Comparison of ENCODE assay signal across 8 mouse cellular contexts in the genomic region with DNA sequence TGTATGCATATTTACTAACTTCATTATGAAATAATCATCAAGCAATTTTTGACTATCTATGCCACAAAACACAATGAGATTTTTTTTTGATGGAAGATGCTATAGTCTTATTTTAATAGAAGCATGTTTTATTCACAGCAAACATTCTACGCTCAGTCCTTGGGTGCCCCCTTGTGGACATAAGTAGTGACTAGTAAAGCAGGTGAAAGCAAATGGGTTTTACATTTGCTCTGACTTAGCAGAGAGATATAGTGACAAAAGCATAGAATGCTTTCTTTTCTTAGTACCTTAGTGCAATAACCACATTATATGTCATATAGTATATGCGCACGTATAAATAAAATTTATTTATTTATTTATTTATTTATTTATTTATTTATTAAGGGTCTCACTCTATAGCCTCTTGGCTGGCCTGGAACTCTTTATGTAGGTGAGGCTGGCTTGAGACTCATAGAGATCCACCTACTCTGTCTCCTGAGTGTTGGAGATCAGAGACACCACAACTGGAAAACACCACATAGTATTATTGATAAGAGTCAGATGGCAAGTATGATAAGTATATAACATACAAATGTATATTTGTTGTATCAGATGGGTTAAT.
DNase-seq lines count a peak whose midpoint lies in the region; ATAC-seq and TF ChIP-seq lines count a peak whose summit lies in the region.

No protein-coding gene starts in this region.

- no peaks in the 10 kb centered on the region for H3K36me3 ChIP-seq in C2C12 (ENCODE audit: control insufficient read depth, insufficient read depth)
- no peaks in the 10 kb centered on the region for H3K36me3 ChIP-seq in liver, embryonic 14.5 days (replicated peaks; ENCODE audit: control insufficient read depth, insufficient read depth, low read depth)

- no peaks in the 10 kb centered on the region for H3K79me3 ChIP-seq in C2C12 (ENCODE audit: low read depth)

- no peaks in the 10 kb centered on the region for H3K27me3 ChIP-seq in C2C12 (ENCODE audit: control insufficient read depth, insufficient read depth, insufficient read length)
- no peaks in the 10 kb centered on the region for H3K27me3 ChIP-seq in liver, embryonic 14.5 days (ENCODE audit: control insufficient read depth, insufficient read depth, low read length)

- no peak for ATAC-seq in liver, embryonic 14.5 days (ENCODE audit: insufficient read depth)
- ATAC-seq in monocyte, adult 5-6 weeks (replicated peaks; ENCODE audit: insufficient number of reproducible peaks, low FRiP score, low TSS enrichment, poor library complexity, severe bottlenecking) = no peak

- H3K4me2 ChIP-seq in liver, embryonic 14.5 days (ENCODE audit: low read depth) = no peak overlapping the region

- peak; percentile 57 to 90 for DNase-seq in adrenal gland, adult (ENCODE audit: inconsistent age in 2 of 2, low spot score in 1 of 2)
- DNase-seq in embryo, embryonic 9.5 days (ENCODE audit: extremely low spot score) = peak; percentile 52
- peak; percentile 64 to 72 for DNase-seq in heart, postnatal 36 days
- peak; percentile 82 for DNase-seq in kidney, postnatal 4 days
- peak; percentile 10 to 16 (median 11) for DNase-seq in liver, embryonic 14.5 days (ENCODE audit: low read depth in 3 of 3, low spot score in 3 of 3)
- DNase-seq in ovary, postnatal 36 days (ENCODE audit: low spot score) = peak; percentile 37

- H3K27ac ChIP-seq in liver, embryonic 14.5 days = no peak overlapping the region

- no peak for TF ChIP-seq EP300 in liver, embryonic 14.5 days (IDR thresholded peaks at IDR 0.05; ENCODE audit: low read depth)

- intact Hi-C loops in heart, postnatal 36 days (cut with DNase I) = loop anchor here (1.0 to 2.0 kb wide), 2 partner anchors 324 to 675 kb away; no protein-coding TSS in a partner anchor

- H3K4me1 ChIP-seq in liver, embryonic 14.5 days (replicated peaks; ENCODE audit: control insufficient read depth in 2 of 2, insufficient read depth in 2 of 2, low read length in 1 of 2) = no peaks in the 10 kb centered on the region

- WGBS in liver, embryonic 14.5 days (ENCODE audit: insufficient replicate concordance) = 21% methylated on average over 3 of the region's 3 CpGs

- H3ac ChIP-seq in C2C12 (ENCODE audit: control insufficient read depth, insufficient read length, low read depth) = no peak overlapping the region

- no peak overlapping the region for H3K4me3 ChIP-seq in C2C12 (ENCODE audit: insufficient read depth, poor library complexity, severe bottlenecking)
- H3K4me3 ChIP-seq in liver, embryonic 14.5 days (ENCODE audit: insufficient read depth in 1 of 2, low read depth in 2 of 2, low read length in 2 of 2) = no peak overlapping the region

- peak; percentile 10 for TF ChIP-seq CTCF in C2C12 (IDR thresholded peaks at IDR 0.05; ENCODE audit: control insufficient read depth, insufficient read depth, insufficient read length)
- TF ChIP-seq CTCF in liver, embryonic 14.5 days (IDR thresholded peaks at IDR 0.05; ENCODE audit: low read depth) = peak; percentile 57; the same call in 1 of the 2 replicates

- H3K79me2 ChIP-seq in C2C12 (ENCODE audit: control insufficient read depth, insufficient read depth) = no peaks in the 10 kb centered on the region

- H3K9me3 ChIP-seq in liver, embryonic 14.5 days (ENCODE audit: control insufficient read depth, low read length) = no peaks in the 10 kb centered on the region

- no peak overlapping the region for H3K9ac ChIP-seq in liver, embryonic 14.5 days (replicated peaks)

TF ChIP-seq in C2C12, 6 proteins besides CTCF, POLR2A, EP300 and RAD21:
- no peak for TF ChIP-seq MAX (IDR thresholded peaks at IDR 0.05)
- TF ChIP-seq MYOG (IDR thresholded peaks at IDR 0.05; ENCODE audit: control insufficient read depth, extremely low read depth, insufficient read length) = no peak
- TF ChIP-seq USF1 (IDR thresholded peaks at IDR 0.05; ENCODE audit: low read depth) = no peak
- no peak for TF ChIP-seq MYOD1 (IDR thresholded peaks at IDR 0.05; ENCODE audit: control insufficient read depth, insufficient read length, low read depth)
- no peak for TF ChIP-seq CEBPB (IDR thresholded peaks at IDR 0.05; ENCODE audit: low read depth)
- TF ChIP-seq FOSL1 (IDR thresholded peaks at IDR 0.05; ENCODE audit: insufficient read depth, low read length, poor library complexity, severe bottlenecking) = no peak

Comparison
In these comparisons a context has a peak if more than half of its experiments do, and no peak if none do; other contexts are left out.
1. DNase-seq: peak in every context shown above with its lines; median percentile 82 in kidney, postnatal 4 days; 74 in adrenal gland, adult; 68 in heart, postnatal 36 days; 52 in embryo, embryonic 9.5 days; 37 in ovary, postnatal 36 days; 11 in liver, embryonic 14.5 days.